Mouse (Mus musculus): ENCODE results near the gene Smarcc2. TPM values are rescaled to one million over a fixed set of nuclear protein-coding genes. Genes with fewer than 3 reads are reported as not detected.
A peak's percentile ranks its signal among the peaks of the same experiment; 100 is the strongest.

The Smarcc2 gene
- polyA plus RNA-seq, 1 experiment from 2014 or later, result 34.9 TPM

GRCm38 (mm10) chr10:128445407-128445806 lies 13.6 kb upstream of the Smarcc2 start:
- H3K9ac ChIP-seq, result no peak overlapping the region
- 21% methylated on average over 4 of the region's 4 CpGs for WGBS (ENCODE audit: insufficient replicate concordance)
- H3K4me3 ChIP-seq, result no peak overlapping the region
- H3K4me2 ChIP-seq, result no peak overlapping the region
- no peaks in the 10 kb centered on the region for H3K27me3 ChIP-seq (replicated peaks)
- H3K9me3 ChIP-seq (replicated peaks), result no peaks in the 10 kb centered on the region
- peaks cover 13% of the 10 kb centered on the region for H3K36me3 ChIP-seq
- no peak overlapping the region for H3K27ac ChIP-seq
- no peak for ATAC-seq
- no peaks in the 10 kb centered on the region for H3K4me1 ChIP-seq

GRCm38 (mm10) chr10:128451014-128451413 lies 8.0 kb upstream of the Smarcc2 start:
- ATAC-seq, result no peak
- Histone ChIP-seq H3K27me3 (replicated peaks) (no peaks in the 10 kb centered on the region; the same call in 1 of the 2 replicates), H3K36me3 (no peaks in the 10 kb centered on the region)

GRCm38 (mm10) chr10:128454471-128454870 lies 4.6 kb upstream of the Smarcc2 start:
- Histone ChIP-seq H3K9ac (no peak overlapping the region), H3K4me2 (no peak overlapping the region), H3K36me3 (no peaks in the 10 kb centered on the region), H3K27me3 (replicated peaks) (no peaks in the 10 kb centered on the region; the same call in 1 of the 2 replicates), H3K9me3 (replicated peaks) (no peaks in the 10 kb centered on the region), H3K27ac (no peak overlapping the region), H3K4me3 (no peak overlapping the region), H3K4me1 (peaks cover 13% of the 10 kb centered on the region; the same call in 1 of the 2 replicates)
- WGBS (ENCODE audit: insufficient replicate concordance), result 60% methylated on average over 3 of the region's 3 CpGs
- ATAC-seq, result no peak

More at GRCm38 (mm10) chr10:128451014-128451413, 8.0 kb upstream of the Smarcc2 start:
- Histone ChIP-seq H3K9me3 (replicated peaks) (no peaks in the 10 kb centered on the region), H3K27ac (no peak overlapping the region), H3K4me3 (no peak overlapping the region), H3K9ac (no peak overlapping the region), H3K4me1 (peaks cover 3% of the 10 kb centered on the region; the same call in 1 of the 2 replicates), H3K4me2 (no peak overlapping the region)
- WGBS (ENCODE audit: insufficient replicate concordance), result 67% methylated on average over 6 of the region's 6 CpGs

- Histone ChIP-seq H3K9ac (no peak overlapping the region), H3K36me3 (no peaks in the 10 kb centered on the region), H3K27ac (no peak overlapping the region), H3K4me3 (no peak overlapping the region), H3K9me3 (replicated peaks) (no peaks in the 10 kb centered on the region), H3K4me2 (peak overlapping the region; percentile 41), H3K4me1 (peaks cover 16% of the 10 kb centered on the region), H3K27me3 (replicated peaks) (no peaks in the 10 kb centered on the region; the same call in 1 of the 2 replicates)
- ATAC-seq, result no peak
- WGBS (ENCODE audit: insufficient replicate concordance), result 4% methylated on average over 6 of the region's 6 CpGs
Measured at GRCm38 (mm10) chr10:128455280-128455679, 3.8 kb upstream of the Smarcc2 start.

GRCm38 (mm10) chr10:128457676-128458075 lies 1.4 kb upstream of the Smarcc2 start:
- H3K9me3 ChIP-seq (replicated peaks), result no peaks in the 10 kb centered on the region
- peak overlapping the region; percentile 93; the same call in 1 of the 2 replicates for H3K4me2 ChIP-seq

GRCm38 (mm10) chr10:128458348-128458718 lies 715 bp upstream of the Smarcc2 start:
- Histone ChIP-seq H3K9ac (peak overlapping the region; percentile 97), H3K4me2 (peak overlapping the region; percentile 93), H3K27ac (peak overlapping the region; percentile 97), H3K36me3 (peaks cover 24% of the 10 kb centered on the region), H3K27me3 (replicated peaks) (no peaks in the 10 kb centered on the region), H3K4me1 (peaks cover 26% of the 10 kb centered on the region), H3K4me3 (peak overlapping the region; percentile 97), H3K9me3 (replicated peaks) (no peaks in the 10 kb centered on the region)
- under 1% methylated on average over 29 of the region's 29 CpGs for WGBS (ENCODE audit: insufficient replicate concordance)
- ATAC-seq, result peak; percentile 59

More at GRCm38 (mm10) chr10:128457676-128458075, 1.4 kb upstream of the Smarcc2 start:
- peaks cover 18% of the 10 kb centered on the region for H3K36me3 ChIP-seq
- peaks cover 26% of the 10 kb centered on the region for H3K4me1 ChIP-seq
- no peak overlapping the region for H3K4me3 ChIP-seq
- no peak for ATAC-seq
- H3K9ac ChIP-seq, result no peak overlapping the region
- 83% methylated on average over 6 of the region's 6 CpGs for WGBS (ENCODE audit: insufficient replicate concordance)
- H3K27ac ChIP-seq, result no peak overlapping the region
- H3K27me3 ChIP-seq (replicated peaks), result no peaks in the 10 kb centered on the region

GRCm38 (mm10) chr10:128459409-128460269 lies 591 bp downstream of the Smarcc2 start:
- Histone ChIP-seq H3K36me3 (peaks cover 38% of the 10 kb centered on the region), H3K27ac (peak overlapping the region; percentile 97), H3K9ac (peak overlapping the region; percentile 97), H3K4me3 (peak overlapping the region; percentile 97), H3K4me2 (peak overlapping the region; percentile 89), H3K9me3 (replicated peaks) (no peaks in the 10 kb centered on the region), H3K4me1 (peaks cover 26% of the 10 kb centered on the region), H3K27me3 (replicated peaks) (no peaks in the 10 kb centered on the region)
- 1% methylated on average over 54 of the region's 67 CpGs for WGBS (ENCODE audit: insufficient replicate concordance)
- peak; percentile 82 for ATAC-seq

GRCm38 (mm10) chr10:128460270-128460630 lies 1.2 kb downstream of the Smarcc2 start:
- Histone ChIP-seq H3K27ac (peak overlapping the region; percentile 97), H3K4me1 (peaks cover 26% of the 10 kb centered on the region), H3K9ac (peak overlapping the region; percentile 97), H3K4me3 (peak overlapping the region; percentile 97), H3K4me2 (peak overlapping the region; percentile 89), H3K9me3 (replicated peaks) (no peaks in the 10 kb centered on the region), H3K36me3 (peaks cover 44% of the 10 kb centered on the region), H3K27me3 (replicated peaks) (no peaks in the 10 kb centered on the region)
- WGBS (ENCODE audit: insufficient replicate concordance), result 31% methylated on average over 5 of the region's 5 CpGs
- no peak for ATAC-seq

GRCm38 (mm10) chr10:128474366-128474765 lies 15.3 kb downstream of the Smarcc2 start:
- Histone ChIP-seq H3K4me3 (no peak overlapping the region), H3K27me3 (replicated peaks) (no peaks in the 10 kb centered on the region), H3K36me3 (peaks cover 92% of the 10 kb centered on the region), H3K4me2 (no peak overlapping the region), H3K4me1 (no peaks in the 10 kb centered on the region), H3K9ac (no peak overlapping the region), H3K27ac (no peak overlapping the region), H3K9me3 (replicated peaks) (no peaks in the 10 kb centered on the region)
- 85% methylated on average over 12 of the region's 12 CpGs for WGBS (ENCODE audit: insufficient replicate concordance)
- no peak for ATAC-seq

GRCm38 (mm10) chr10:128486370-128486769 lies 27.3 kb downstream of the Smarcc2 start:
- Histone ChIP-seq H3K36me3 (peaks cover 97% of the 10 kb centered on the region), H3K4me1 (peaks cover 20% of the 10 kb centered on the region), H3K27ac (no peak overlapping the region), H3K27me3 (replicated peaks) (no peaks in the 10 kb centered on the region), H3K4me3 (no peak overlapping the region), H3K4me2 (no peak overlapping the region), H3K9ac (no peak overlapping the region), H3K9me3 (replicated peaks) (no peaks in the 10 kb centered on the region)
- 78% methylated on average over 7 of the region's 7 CpGs for WGBS (ENCODE audit: insufficient replicate concordance)
- no peak for ATAC-seq

GRCm38 (mm10) chr10:128487861-128488712 lies 29.0 kb downstream of the Smarcc2 start:
- Histone ChIP-seq H3K27me3 (replicated peaks) (no peaks in the 10 kb centered on the region), H3K9me3 (replicated peaks) (no peaks in the 10 kb centered on the region), H3K36me3 (peaks cover 91% of the 10 kb centered on the region), H3K4me3 (no peak overlapping the region), H3K27ac (no peak overlapping the region), H3K4me1 (peaks cover 35% of the 10 kb centered on the region), H3K4me2 (no peak overlapping the region), H3K9ac (no peak overlapping the region)
- no peak for ATAC-seq
- 90% methylated on average over 22 of the region's 22 CpGs for WGBS (ENCODE audit: insufficient replicate concordance)

GRCm38 (mm10) chr10:128488776-128489175 lies 29.7 kb downstream of the Smarcc2 start:
- no peak overlapping the region for H3K4me3 ChIP-seq
- H3K27me3 ChIP-seq (replicated peaks), result no peaks in the 10 kb centered on the region
- H3K27ac ChIP-seq, result no peak overlapping the region
- no peaks in the 10 kb centered on the region for H3K9me3 ChIP-seq (replicated peaks)
- H3K4me2 ChIP-seq, result no peak overlapping the region
- no peak overlapping the region for H3K9ac ChIP-seq
- H3K36me3 ChIP-seq, result peaks cover 84% of the 10 kb centered on the region
- 79% methylated on average over 4 of the region's 4 CpGs for WGBS (ENCODE audit: insufficient replicate concordance)
- no peak for ATAC-seq
- peaks cover 35% of the 10 kb centered on the region for H3K4me1 ChIP-seq
